Mouse (Mus musculus): ENCODE results near the gene Foxi3. TPM values are rescaled to one million over a fixed set of nuclear protein-coding genes. Genes with fewer than 3 reads are reported as not detected.

Foxi3 gene
- not detected for polyA plus RNA-seq (2014; fragmentation: Illumina TruSeq; extraction: RNeasy Lipid Tissue Mini Kit (QIAGEN cat#74804))

DNA sequence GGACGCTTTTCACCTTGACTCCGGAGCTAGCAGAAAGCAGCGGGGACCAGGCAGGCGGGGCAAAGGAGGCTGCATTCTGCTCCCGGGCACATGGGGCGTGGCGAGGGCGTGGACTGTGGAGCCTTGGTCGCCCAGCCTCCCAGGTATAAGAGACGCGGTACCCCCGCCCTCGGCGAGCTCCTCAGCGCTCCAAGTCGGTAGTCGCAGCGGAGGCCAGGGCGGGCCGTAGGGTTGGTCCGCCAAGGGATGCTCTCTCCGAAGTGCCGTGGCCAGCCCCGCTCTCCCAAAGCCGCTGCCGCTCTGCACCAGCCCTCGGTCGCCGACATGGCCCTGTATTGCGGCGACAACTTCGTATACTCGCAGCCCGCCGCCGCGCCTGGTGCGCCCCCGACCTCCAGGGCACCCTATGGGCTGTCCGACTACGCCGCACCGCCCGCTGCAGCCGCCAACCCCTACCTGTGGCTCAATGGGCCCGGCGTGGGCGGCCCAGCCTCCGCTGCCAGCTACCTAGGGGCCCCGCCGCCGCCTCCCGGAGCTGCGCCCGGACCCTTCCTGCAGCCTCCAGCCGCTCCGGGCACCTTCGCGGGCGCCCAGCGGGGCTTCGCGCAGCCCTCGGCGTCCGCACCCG is at the start of gene Foxi3:
TSS of gene Foxi3 (plus strand) at position 247 of the 628 bp plus-strand sequence.

DNA sequence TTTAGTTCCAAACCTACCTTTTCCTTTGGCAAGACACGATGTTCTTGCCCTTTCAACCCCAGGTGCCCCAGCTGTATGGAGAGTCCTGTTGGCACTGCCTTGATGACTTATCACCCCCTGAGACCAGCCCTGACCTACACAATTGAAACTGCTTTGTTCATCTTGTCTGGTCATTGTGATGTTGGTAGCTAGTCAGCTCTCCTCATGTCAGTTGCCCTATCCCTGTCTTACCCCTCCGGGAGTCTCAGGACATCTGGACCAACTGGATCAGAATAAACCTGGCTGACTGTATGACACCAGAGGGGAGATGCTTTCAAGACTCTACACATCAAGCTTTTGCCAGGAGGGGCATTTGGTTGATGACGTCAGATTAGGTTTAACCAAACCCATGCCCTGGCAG is 37.5 kb upstream of the Foxi3 start, which contains the start of gene Tex37:
TSS of gene Tex37 (minus strand) at position 101 of the 400 bp plus-strand sequence.

Other genes starting within 250 kb of the Foxi3 start
- gene Rpia, start 164.3 kb upstream of the Foxi3 start, polyA plus RNA-seq (2014; fragmentation: Illumina TruSeq; extraction: RNeasy Lipid Tissue Mini Kit (QIAGEN cat#74804)) = 23.3 TPM
- 17.6 TPM for gene Eif2ak3, start 112.0 kb upstream of the Foxi3 start, polyA plus RNA-seq (2014; fragmentation: Illumina TruSeq; extraction: RNeasy Lipid Tissue Mini Kit (QIAGEN cat#74804))
- not detected for gene Tex37, start 37.6 kb upstream of the Foxi3 start, polyA plus RNA-seq (2014; fragmentation: Illumina TruSeq; extraction: RNeasy Lipid Tissue Mini Kit (QIAGEN cat#74804))
- gene Thnsl2, start 187.9 kb downstream of the Foxi3 start, polyA plus RNA-seq (2014; fragmentation: Illumina TruSeq; extraction: RNeasy Lipid Tissue Mini Kit (QIAGEN cat#74804)) = 2.0 TPM
- not detected for gene Fabp1, start 243.3 kb downstream of the Foxi3 start, polyA plus RNA-seq (2014; fragmentation: Illumina TruSeq; extraction: RNeasy Lipid Tissue Mini Kit (QIAGEN cat#74804))